Mouse (Mus musculus): ENCODE measurements at regions not wholly inside any gene's neighbourhood (a gene's known extent, or its start where the extent isn't known, plus 50 kb on each side); places are given as distances from the start of the nearest gene placed in this dataset.
"Not testable (repeated sequence)": the region's sequence is repeated elsewhere in the genome, so short reads cannot be mapped to it uniquely, and the experiment has no call there.

DNA sequence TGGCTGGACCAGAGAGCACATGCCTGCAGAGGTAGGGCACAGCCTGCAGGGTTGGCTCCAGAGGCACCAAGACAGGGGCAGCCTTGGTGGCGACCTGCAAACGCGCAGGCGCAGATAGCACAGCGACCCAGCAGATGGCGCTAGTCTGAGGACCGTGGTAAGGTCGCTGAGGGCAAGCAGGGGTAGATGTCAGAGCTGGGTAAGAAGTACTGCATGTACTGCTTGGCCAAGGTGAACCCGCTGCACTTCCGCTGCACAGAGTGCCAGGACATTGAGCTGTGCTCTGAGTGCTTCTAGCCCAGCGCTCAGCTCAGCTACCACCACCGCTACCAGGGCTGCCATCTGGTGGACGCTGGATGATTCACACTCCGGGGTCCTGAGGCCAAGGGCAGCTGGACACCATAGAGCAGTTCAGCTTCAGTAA lies 68.3 kb downstream of the Hsp90b1 start:
- DNase-seq (ENCODE audit: low spot score in 2 of 2): peak; percentile 42 to 80

DNA sequence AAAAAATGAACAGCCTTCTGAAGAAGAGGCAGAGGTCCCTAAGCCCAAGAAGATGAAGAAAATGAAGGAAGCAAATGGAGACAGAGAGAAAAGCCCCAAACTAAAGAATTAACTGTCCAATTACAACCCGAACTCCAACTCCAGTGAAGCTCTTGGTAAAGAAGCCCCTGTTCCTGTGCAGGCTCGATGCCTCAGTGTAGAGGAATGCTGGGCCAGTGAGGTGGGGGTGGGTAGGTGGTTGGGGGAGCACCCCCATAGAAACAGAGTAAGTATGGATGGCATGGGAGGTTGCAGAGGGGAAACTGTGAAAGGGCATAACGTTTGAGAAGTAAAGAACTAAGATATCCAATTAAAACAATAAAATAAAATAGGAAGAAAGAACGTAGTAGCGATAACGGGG lies 68.8 kb downstream of the Hsp90b1 start:
- not testable (repeated sequence) for DNase-seq (ENCODE audit: low spot score in 2 of 2)

DNA sequence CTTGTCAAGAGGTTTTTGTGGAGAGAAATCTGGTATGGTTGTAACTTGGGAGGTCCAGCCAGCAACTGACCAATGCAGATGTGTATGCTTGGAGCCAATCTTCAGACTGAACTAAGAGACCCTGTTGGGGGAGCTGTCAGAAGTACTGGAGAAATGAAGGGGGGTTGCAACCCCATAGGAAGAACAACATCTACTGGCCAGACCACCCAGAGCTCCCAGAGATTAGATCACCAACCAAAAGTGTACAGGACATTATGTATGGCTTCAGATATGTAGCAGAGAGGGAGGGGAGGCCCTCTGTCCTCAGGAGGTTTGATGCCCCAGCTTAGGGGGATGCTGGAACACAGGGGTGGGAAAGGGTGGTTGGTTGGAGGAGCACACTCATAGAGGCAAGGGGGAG lies 78.6 kb downstream of the Hsp90b1 start:
- not testable (repeated sequence) for DNase-seq (ENCODE audit: low spot score in 2 of 2)

DNA sequence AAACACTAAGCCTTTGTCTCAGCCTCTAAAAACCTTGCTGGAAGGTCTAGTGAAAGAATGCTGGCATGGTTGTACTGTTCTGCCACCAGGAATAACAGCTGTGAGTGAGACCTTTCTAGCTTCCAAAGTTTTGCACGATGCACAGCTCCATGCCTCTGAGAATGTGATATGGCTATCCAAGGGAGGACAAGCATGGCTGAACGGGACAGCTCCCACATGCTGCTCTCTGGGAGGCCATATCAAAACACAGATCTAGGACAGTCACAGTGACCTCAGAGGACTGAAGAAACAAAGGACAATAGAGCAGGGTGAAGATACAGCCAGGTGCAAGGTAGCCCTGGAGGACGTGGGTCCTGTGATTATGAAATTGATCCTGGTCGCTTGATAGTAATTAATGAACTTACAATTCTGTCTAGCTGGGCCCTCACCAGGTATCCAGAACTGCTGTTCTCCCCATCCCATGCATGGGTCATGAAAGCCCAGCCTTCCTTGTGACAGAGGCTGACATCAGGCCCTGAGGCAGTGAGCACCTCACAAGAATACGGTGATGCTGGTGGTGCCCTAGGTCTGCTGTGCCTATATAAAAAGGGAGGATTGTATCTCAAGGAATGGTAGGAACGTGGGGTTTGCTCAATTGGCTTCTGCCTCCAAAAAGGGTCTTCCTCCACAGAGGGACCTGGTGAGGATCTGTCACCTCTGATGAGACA lies 87.2 kb downstream of the Hsp90b1 start:
- not testable (repeated sequence) for DNase-seq (ENCODE audit: low spot score in 2 of 2)

DNA sequence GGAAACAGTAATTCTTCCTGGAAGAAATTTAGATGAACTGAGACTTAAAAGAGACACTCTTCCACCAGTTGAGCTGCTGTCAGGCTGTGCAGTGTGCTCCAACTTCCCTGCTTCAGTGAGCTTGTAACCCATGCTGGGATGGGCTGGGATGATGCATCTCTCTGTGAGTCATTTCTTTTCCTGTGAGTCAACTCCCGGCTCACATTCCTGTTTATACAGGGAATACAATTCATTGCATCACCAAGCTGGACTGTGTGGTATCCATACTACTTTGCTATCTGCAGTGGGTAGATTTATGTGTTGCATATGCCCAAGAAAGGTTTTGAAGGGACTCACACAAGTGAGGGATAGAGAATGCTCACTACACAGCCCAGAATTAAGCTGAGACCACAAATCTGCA lies 93.0 kb downstream of the Hsp90b1 start:
- peak in 1 of 2 experiments; percentile 6 for DNase-seq (ENCODE audit: low spot score in 2 of 2)

DNA sequence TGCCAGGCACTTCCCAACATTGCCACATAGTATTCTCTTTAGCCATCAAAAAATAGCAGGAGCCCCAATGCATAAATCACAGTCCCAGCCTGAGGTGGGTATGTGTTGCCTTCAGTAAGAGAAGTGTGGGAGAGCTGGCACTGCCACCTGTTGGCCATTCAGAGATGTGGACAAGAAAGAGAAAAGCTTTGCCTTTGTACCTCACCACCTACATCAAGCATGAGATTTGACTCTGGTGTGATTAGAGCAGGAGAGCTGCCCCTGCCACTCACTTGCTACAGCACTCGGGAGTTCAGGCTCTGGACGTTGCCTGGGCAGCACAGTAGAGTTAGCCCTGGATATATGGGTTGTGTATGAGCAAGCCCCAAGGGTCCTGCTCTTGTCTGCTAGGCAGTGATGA lies 95.3 kb downstream of the Hsp90b1 start:
- peak in 1 of 2 experiments; percentile 2 for DNase-seq (ENCODE audit: low spot score in 2 of 2)

GRCm38 (mm10) chr10:86600843-86601242 lies 102.1 kb upstream of the Syn3 start:
- DNase-seq (ENCODE audit: low spot score in 2 of 2): not testable (repeated sequence)

DNA sequence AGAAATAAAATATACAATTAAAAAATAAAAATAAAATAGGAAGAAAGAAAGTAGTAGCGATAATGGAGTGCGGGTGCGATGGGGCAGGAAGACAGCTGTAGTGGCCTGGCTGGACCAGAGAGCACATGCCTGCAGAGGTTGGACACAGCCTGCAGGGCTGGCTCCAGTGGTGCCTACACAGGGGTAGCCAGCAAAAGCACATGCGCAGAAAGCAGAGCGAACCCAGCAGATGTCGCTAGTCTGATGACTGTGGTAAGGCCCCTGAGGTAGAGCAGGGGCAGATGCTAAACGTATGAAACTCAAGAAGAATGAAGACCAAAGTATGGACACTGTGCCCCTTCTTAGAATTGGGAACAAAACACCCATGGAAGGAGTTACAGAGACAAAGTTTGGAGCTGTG lies 101.3 kb upstream of the Syn3 start:
- not testable (repeated sequence) for DNase-seq (ENCODE audit: low spot score in 2 of 2)

DNA sequence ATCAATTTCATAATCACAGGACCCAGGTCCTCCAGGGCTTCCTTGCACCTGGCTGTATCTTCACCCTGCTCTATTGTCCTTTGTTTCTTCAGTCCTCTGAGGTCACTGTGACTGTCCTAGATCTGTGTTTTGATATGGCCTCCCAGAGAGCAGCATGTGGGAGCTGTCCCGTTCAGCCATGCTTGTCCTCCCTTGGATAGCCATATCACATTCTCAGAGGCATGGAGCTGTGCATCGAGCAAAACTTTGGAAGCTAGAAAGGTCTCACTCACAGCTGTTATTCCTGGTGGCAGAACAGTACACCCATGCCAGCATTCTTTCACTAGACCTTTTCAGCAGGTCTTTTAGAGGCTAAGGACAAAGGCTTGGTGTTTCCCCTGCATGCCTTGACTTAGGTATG lies 91.5 kb upstream of the Syn3 start:
- DNase-seq (ENCODE audit: low spot score in 2 of 2): not testable (repeated sequence)

DNA sequence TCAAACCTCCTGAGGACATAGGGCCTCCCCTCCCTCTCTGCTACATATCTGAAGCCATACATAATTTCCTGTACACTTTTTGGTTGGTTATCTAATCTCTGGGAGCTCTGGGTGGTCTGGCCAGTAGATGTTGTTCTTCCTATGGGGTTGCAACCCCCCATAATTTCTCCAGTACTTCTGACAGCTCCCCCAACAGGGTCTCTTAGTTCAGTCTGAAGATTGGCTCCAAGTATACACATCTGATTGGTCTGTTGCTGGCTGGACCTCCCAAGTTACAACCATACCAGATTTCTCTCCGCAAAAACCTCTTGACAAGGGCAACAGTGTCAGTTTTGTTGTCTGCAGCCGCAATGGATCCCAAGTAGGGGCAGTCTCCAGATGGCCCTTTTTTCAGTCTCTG lies 68.2 kb upstream of the Syn3 start:
- not testable (repeated sequence) for DNase-seq (ENCODE audit: low spot score in 2 of 2)

- DNase-seq (ENCODE audit: low spot score in 2 of 2): no peak
Measured at GRCm38 (mm10) chr10:86555843-86556242, 57.1 kb upstream of the Syn3 start.
